Mouse (Mus musculus) testis, adult 2 months (tissue): ENCODE results near the gene Mcrip1.

Experiments used
- CTCF ChIP-seq: fragments of 200-500 bp; IDR thresholded peaks from 2 replicates; pipeline ENCODE4 v1.5.1; 2012; ENCODE audit warnings: low read depth, mild to moderate bottlenecking, inconsistent platforms, low read length, moderate library complexity; ENCODE audit not compliant: control insufficient read depth, insufficient read depth, insufficient replicate concordance
- POLR2A ChIP-seq: fragments of 200-500 bp; IDR thresholded peaks from 2 replicates; pipeline ENCODE4 v1.6.1; 2012; ENCODE audit warnings: low read depth, mild to moderate bottlenecking, inconsistent platforms, low read length, moderate library complexity; ENCODE audit not compliant: control insufficient read depth

DNA sequence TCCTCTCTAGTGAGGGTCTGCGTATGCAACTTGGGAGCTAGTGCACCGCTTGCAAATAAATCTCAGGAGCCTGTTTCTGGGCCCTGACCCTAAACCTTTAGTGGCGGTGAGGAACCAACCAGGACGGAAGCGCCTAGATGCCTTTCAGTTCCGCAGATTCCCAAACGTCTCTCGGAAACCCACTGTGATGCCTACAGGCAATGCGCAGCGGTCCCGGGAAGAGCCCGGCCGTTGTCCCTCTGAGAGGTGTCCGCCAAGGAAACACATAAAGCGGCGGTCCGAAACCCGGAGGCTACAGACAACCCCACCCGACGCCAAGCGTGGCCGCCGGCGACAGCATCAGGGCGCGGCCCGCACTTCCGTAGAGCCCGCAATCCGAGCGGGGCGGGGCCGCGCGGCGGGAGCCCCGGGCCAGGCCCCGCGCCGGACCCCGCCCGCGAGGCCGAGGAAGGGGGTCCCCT is 31.4 kb upstream of the Mcrip1 start:
- no peak for TF ChIP-seq CTCF
- no peak for TF ChIP-seq POLR2A
